Mouse (Mus musculus) spleen, adult 2 months (tissue): ENCODE results near the gene Aspdh. TPM values are rescaled to one million over a fixed set of nuclear protein-coding genes. Genes with fewer than 3 reads are reported as not detected.

Experiments
- DNase-seq, 2 experiments: peaks; one replicate each; pipeline versions ENCODE4 v3.0.0 to v3.0.0-alpha.2; 2012 to 2021; ENCODE audit warnings: low spot score in 2 of 2, low read depth in 1 of 2
- H3K27ac ChIP-seq: fragments of 200-500 bp; 2 replicates; pipeline ENCODE4 v1.5.1; 2012; ENCODE audit warnings: low read length, inconsistent platforms; ENCODE audit not compliant: insufficient read depth
- H3K27me3 ChIP-seq: fragments of 200-500 bp; 2 replicates; pipeline ENCODE4 v1.6.1; 2012; ENCODE audit warnings: mild to moderate bottlenecking, moderate library complexity, low read length, inconsistent platforms; ENCODE audit not compliant: control insufficient read depth, insufficient read depth
- H3K36me3 ChIP-seq: fragments of 200-500 bp; 2 replicates; pipeline ENCODE4 v1.6.1; 2012; ENCODE audit warnings: mild to moderate bottlenecking, low read length, inconsistent platforms; ENCODE audit not compliant: control insufficient read depth, insufficient read depth
- H3K4me1 ChIP-seq: fragments of 200-500 bp; 2 replicates; pipeline ENCODE4 v1.6.1; 2011; ENCODE audit warnings: inconsistent platforms; ENCODE audit not compliant: control insufficient read depth, insufficient read depth, insufficient read length
- H3K4me3 ChIP-seq: fragments of 200-500 bp; 2 replicates; pipeline ENCODE4 v1.5.1; 2011; ENCODE audit warnings: mild to moderate bottlenecking, inconsistent platforms; ENCODE audit not compliant: insufficient read depth, insufficient read length; ENCODE audit errors: extremely low read depth
- CTCF ChIP-seq: fragments of 200-500 bp; IDR thresholded peaks from 2 replicates; pipeline ENCODE4 v1.5.1; 2011; ENCODE audit warnings: mild to moderate bottlenecking, inconsistent platforms; ENCODE audit not compliant: insufficient read depth, insufficient read length, insufficient replicate concordance; ENCODE audit errors: extremely low read depth
- POLR2A ChIP-seq: fragments of 200-500 bp; IDR thresholded peaks from 2 replicates; pipeline ENCODE4 v1.6.1; 2011; ENCODE audit warnings: low read depth, low read length, inconsistent platforms
- WGBS: fragments of 180-500 bp; shearing (Covaris S2); methylation state at CpG from one replicate; pipeline ENCODE4 v1.1.7; 2018; 5-methylcytosine and 5-hydroxymethylcytosine counted together
- polyA plus RNA-seq: library from polyadenylated mRNA; depleted of rRNA; stranded (reverse); fragments of >200 nt; gene quantifications from 2 replicates; pipeline ENCODE4 v1.2.3, GENCODE M21; 2012

Gene Aspdh
- polyA plus RNA-seq, 1 experiment = not detected

DNA sequence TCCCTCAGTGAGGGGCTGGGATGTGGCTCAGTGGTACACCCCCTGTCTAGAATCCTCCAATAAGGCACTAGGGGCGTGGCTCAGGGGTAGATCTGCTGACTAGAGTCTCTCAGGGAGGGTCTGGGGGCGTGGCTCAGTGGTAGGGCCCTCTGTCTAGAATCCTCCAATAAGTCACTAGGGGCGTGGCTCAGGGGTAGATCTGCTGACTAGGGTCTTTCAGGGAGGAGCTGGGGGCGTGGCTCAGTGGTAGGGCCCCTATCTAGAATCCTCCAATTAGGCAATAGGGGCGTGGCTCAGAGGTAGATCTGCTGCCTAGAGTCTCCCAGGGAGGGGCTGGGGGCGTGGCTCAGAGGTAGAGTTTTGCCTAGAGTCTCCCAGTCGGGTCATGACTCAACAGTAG, 31.8 kb upstream of the Aspdh start:
- Histone ChIP-seq H3K27ac (no peak overlapping the region), H3K4me3 (no peak overlapping the region), H3K4me1 (no peaks in the 10 kb centered on the region), H3K36me3 (no peaks in the 10 kb centered on the region), H3K27me3 (peaks cover 13% of the 10 kb centered on the region)
- no peak for DNase-seq
- TF ChIP-seq CTCF (no peak), POLR2A (no peak)
- 13% methylated on average over 7 of the region's 7 CpGs for WGBS

DNA sequence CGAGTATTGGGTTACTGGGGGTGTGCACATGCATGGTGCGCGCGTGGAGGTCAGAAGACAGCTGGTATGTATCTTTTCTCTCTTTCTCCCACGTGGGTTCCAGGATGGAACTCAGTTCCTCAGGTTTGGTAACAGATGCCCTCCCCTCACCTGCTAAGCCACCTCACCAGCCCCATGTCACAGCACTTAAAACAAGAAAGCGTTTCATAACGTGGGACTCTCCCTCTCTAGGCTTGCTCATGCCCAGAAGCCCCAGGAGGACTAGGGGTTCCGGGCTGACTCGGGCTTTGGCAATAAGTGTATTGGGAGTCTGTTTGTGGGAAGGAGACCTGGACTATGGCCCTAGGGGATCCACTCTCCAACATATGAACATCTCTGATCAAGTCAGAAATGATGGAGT, 31.1 kb upstream of the Aspdh start:
- WGBS = 69% methylated on average over 9 of the region's 9 CpGs
- no peak overlapping the region for H3K27ac ChIP-seq
- no peaks in the 10 kb centered on the region for H3K4me1 ChIP-seq
- H3K36me3 ChIP-seq = no peaks in the 10 kb centered on the region
- no peak for DNase-seq
- H3K4me3 ChIP-seq = no peak overlapping the region
- TF ChIP-seq POLR2A (no peak), CTCF (no peak)
- H3K27me3 ChIP-seq = peaks cover 8% of the 10 kb centered on the region

DNA sequence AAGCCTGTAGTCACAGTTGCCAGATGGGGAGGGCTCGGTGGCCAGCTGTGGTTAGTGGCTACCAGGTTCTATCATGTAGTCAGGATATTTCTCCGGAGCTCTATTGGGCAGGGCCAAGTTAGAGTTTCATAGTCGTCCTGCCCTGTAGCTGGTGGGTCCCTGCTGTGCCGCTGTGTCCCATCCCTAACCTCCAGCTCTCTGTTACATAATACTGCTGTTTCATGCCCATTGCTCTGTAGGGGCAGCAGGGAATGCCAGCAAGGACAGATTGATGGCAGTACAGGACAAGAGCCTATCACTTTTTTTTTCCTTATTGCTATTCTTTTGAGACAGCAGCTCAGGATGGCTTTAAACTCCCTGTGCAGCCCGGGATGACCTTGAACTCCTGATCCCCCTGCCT, 29.4 kb upstream of the Aspdh start:
- TF ChIP-seq POLR2A (no peak), CTCF (no peak)
- no peak for DNase-seq
- no peaks in the 10 kb centered on the region for H3K27me3 ChIP-seq
- 68% methylated on average over 5 of the region's 5 CpGs for WGBS
- H3K36me3 ChIP-seq = no peaks in the 10 kb centered on the region
- no peaks in the 10 kb centered on the region for H3K4me1 ChIP-seq
- H3K27ac ChIP-seq = no peak overlapping the region
- no peak overlapping the region for H3K4me3 ChIP-seq

DNA sequence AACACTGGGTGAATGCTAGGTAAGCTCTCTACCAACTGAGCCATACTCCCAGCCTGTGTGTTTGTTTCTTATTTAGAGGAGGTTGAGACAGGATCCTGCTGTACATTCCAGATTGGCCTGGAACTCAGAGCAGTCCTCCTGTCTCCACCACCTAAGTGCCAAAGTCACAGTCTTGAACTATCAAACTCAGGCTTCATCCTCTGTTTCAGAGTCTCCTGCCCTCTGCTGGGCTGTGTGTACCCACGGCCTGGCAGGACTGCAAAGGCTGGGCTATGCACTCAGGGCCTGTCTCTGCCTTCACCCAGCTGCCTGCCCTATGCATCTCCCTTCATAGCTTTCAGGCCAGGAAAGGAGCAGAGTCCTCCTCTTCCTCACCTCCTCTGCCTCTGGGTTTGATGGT, 28.9 kb upstream of the Aspdh start:
- H3K27ac ChIP-seq = no peak overlapping the region
- no peak overlapping the region for H3K4me3 ChIP-seq
- DNase-seq = no peak
- 0 out of 2 replicates have a peak, but pooled peaks cover under 1% of the 10 kb centered on the region for H3K27me3 ChIP-seq
- no peaks in the 10 kb centered on the region for H3K4me1 ChIP-seq
- no peak for TF ChIP-seq POLR2A
- no peak for TF ChIP-seq CTCF
- no peaks in the 10 kb centered on the region for H3K36me3 ChIP-seq
- 0% methylated on average over 1 of the region's 1 CpGs for WGBS

DNA sequence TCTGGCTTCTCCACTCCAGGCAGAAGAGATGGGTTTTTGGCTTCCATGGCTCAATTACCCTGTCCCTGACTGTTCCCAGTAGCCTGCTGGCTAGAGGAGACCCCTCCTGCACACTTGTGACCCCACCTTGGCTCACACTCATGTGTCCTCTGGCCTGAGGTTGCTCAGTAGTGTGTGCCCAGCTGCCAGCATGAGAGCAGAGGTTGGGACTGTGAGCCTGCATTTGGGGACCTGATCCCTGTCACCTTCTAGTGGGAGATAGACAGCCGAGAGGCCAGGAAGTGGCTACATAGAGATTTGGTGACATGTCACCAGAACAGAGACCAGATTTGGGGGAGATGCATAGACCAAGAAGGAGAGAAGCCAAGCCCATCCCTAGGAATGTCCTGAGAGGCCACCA, 28.0 kb upstream of the Aspdh start:
- H3K27ac ChIP-seq = no peak overlapping the region
- H3K36me3 ChIP-seq = no peaks in the 10 kb centered on the region
- no peak overlapping the region for H3K4me3 ChIP-seq
- no peaks in the 10 kb centered on the region for H3K4me1 ChIP-seq
- DNase-seq = no peak
- 40% methylated on average over 1 of the region's 1 CpGs for WGBS
- TF ChIP-seq CTCF (no peak), POLR2A (no peak)
- H3K27me3 ChIP-seq = 0 out of 2 replicates have a peak, but pooled peaks cover 5% of the 10 kb centered on the region

DNA sequence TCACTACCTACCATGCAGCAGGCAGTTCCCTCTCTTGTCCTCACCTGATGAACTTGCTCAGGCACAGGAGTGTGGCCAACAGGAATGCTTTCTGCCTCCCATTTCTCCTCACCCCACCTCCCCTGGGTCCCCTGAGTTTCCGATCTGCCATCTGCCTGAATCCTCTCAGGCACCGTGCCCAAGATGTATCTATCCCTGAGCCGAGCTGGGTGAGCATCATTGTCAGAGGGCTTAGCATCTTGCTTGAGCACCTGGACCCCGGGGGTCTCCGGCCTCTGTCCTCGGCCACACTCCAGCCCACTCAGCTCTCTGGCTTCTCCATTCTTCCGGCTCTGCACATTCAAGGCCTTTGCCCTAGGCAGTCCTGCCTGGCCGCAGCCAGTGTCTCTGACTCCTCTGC, 27.3 kb upstream of the Aspdh start:
- Histone ChIP-seq H3K36me3 (no peaks in the 10 kb centered on the region), H3K27ac (no peak overlapping the region), H3K27me3 (0 out of 2 replicates have a peak, but pooled peaks cover 5% of the 10 kb centered on the region), H3K4me3 (no peak overlapping the region), H3K4me1 (no peaks in the 10 kb centered on the region)
- DNase-seq = no peak
- TF ChIP-seq CTCF (no peak), POLR2A (no peak)
- WGBS = 79% methylated on average over 8 of the region's 8 CpGs

DNA sequence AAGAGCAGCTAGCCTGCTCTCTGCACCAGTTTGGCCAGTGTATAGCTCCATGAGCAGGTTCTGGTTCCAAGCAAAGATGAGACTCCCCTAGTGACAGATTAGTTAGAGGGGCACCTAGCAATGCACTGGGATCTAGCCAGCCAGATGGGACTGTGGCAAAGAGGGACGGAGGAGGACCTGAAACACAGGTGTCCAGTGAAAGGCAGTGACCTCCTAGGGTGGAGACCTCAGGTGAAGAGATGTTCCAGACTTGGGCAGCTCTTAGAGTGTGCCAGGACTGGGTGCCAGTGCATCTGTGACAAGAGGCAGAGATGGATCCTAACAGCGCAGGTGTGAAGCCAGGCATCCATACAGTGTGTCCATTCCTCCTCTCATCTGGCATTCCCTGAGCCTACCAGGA, 25.5 kb upstream of the Aspdh start:
- peaks cover 9% of the 10 kb centered on the region; the same call in 1 of the 2 replicates for H3K27me3 ChIP-seq
- H3K4me3 ChIP-seq = no peak overlapping the region
- no peaks in the 10 kb centered on the region for H3K36me3 ChIP-seq
- no peak overlapping the region for H3K27ac ChIP-seq
- WGBS = 69% methylated on average over 2 of the region's 2 CpGs
- TF ChIP-seq POLR2A = no peak
- H3K4me1 ChIP-seq = no peaks in the 10 kb centered on the region
- DNase-seq = no peak

DNA sequence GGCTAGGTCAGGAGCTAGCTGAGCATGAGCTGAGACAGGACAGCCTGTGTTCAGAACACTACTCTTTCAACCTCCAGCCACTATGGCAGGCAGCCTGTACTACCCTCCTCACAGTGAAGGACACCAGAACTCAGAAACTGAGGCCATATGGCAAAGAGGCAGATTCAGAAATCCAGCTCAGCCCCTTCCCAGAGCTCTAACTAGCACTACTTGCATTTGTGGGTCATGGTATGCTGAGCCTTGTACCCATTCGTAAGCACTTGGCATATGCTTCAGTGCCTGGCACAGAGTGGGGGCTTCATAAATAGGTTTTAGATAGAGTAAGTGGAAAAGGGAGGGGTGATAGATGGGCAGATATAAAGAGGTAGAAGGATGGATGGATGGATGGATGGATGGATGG, 24.7 kb upstream of the Aspdh start:
- H3K4me3 ChIP-seq = no peak overlapping the region
- TF ChIP-seq CTCF = no peak
- no peak for TF ChIP-seq POLR2A
- H3K27ac ChIP-seq = no peak overlapping the region
- H3K4me1 ChIP-seq = no peaks in the 10 kb centered on the region
- no peaks in the 10 kb centered on the region for H3K36me3 ChIP-seq
- H3K27me3 ChIP-seq = peaks cover 14% of the 10 kb centered on the region
- DNase-seq = no peak
- WGBS = 84% methylated on average over 1 of the region's 1 CpGs
